Mouse (Mus musculus) stomach, embryonic 14.5 days (tissue): Measurements from ENCODE around the gene Ppm1l. TPM values are rescaled to one million over a fixed set of nuclear protein-coding genes. Genes with fewer than 3 reads are reported as not detected.

Experiments
- ATAC-seq: fragments of 200-750 bp; cut with Nextera tagmentation; 2 replicates; pipeline ENCODE4 v1.8.0; 2017; ENCODE audit warnings: low read depth, moderate TSS enrichment; ENCODE audit not compliant: insufficient number of reproducible peaks, insufficient read depth, low FRiP score
- H3K27ac ChIP-seq: fragments of 300-500 bp; sonication (generic); 2 replicates; pipeline ENCODE4 v1.5.1; 2014; ENCODE audit warnings: mild to moderate bottlenecking, low read length, moderate library complexity, mixed read lengths
- H3K27me3 ChIP-seq: fragments of 300-500 bp; sonication (generic); 2 replicates; pipeline ENCODE4 v1.6.1; 2014; ENCODE audit warnings: low read length, control low read depth, mixed read lengths; ENCODE audit not compliant: control insufficient read depth, insufficient read depth
- H3K36me3 ChIP-seq: fragments of 300-500 bp; sonication (generic); 2 replicates; pipeline ENCODE4 v1.6.1; 2014; ENCODE audit warnings: mild to moderate bottlenecking, control low read depth, low read length, moderate library complexity, mixed read lengths; ENCODE audit not compliant: control insufficient read depth, insufficient read depth
- H3K4me1 ChIP-seq: fragments of 300-500 bp; sonication (generic); 2 replicates; pipeline ENCODE4 v1.6.1; 2014; ENCODE audit warnings: low read length, control low read depth, mixed read lengths; ENCODE audit not compliant: control insufficient read depth, insufficient read depth
- H3K4me2 ChIP-seq: fragments of 300-500 bp; sonication (generic); replicated peaks from 2 replicates; pipeline ENCODE4 v1.6.1; 2014; ENCODE audit warnings: low read depth, low read length, control low read depth
- H3K4me3 ChIP-seq: fragments of 300-500 bp; sonication (generic); 2 replicates; pipeline ENCODE4 v1.5.1; 2014; ENCODE audit warnings: low read depth, low read length, control low read depth
- H3K9ac ChIP-seq: fragments of 300-500 bp; sonication (generic); replicated peaks from 2 replicates; pipeline ENCODE4 v1.6.1; 2014; ENCODE audit warnings: low read depth, mild to moderate bottlenecking, control low read depth, low read length, moderate library complexity, mixed read lengths
- H3K9me3 ChIP-seq: fragments of 300-500 bp; sonication (generic); 2 replicates; pipeline ENCODE4 v1.6.1; 2016; ENCODE audit warnings: low read depth, low read length, control low read depth; ENCODE audit not compliant: control insufficient read depth
- WGBS: fragments of 180-500 bp; shearing (Covaris S2); extraction: QIAGEN DNeasy Blood & Tissue Kit; methylation state at CpG from one replicate; pipeline ENCODE4 v1.1.7; 2014; 5-methylcytosine and 5-hydroxymethylcytosine counted together
- polyA plus RNA-seq: library from polyadenylated mRNA; unstranded; fragments of >200 nt; fragmentation: Nextera tagmentation; extraction: Ambion mirVana; gene quantifications from 2 replicates; pipeline ENCODE4 v1.2.1, GENCODE M21; 2014

Ppm1l gene
- 8.0 and 10.4 TPM in 2 replicates for polyA plus RNA-seq

DNA sequence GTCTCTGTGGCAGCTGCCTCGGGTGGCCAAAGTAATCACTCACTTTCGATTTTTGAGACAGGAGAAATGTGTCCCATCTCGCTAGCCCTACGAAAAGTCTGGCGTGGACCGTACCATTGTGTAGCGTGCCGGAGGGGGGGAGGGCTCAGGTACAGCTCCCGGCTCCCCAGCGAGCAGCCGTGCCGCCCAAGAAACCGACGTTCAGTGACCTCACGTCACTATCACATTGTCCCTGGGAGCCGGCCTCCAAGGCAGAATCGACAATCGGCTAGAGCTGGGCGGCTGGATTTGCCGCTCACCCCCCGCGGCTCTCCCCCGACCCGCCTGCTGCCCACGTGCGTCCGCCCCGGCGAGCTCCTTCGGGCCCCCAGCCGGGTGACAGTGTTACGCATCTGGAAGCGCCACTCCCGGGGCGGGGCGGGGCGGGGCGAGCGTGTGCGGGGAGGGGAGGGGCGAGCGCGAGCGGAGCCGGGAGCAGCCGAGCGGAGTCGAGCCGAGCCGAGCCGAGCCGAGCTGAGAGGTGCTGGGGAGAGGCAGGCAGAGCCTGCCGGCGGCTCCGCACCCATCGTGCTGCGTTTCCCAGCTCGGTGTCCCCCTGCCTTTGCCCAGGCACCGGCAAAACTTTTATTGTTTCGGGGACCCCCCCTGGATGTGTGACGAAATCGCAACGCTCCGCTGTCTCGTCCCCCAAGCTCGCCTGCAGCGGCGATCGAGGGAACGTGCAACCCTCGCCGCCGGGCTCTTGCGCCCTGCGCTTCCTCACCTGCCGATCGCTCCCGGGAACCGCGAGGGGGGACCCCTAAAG lies at the start of gene Ppm1l:
Gene Ppm1l, plus strand, starts transcription at position 471 of the 805 bp plus-strand sequence.
- H3K4me1 ChIP-seq, result peaks cover 17% of the 10 kb centered on the region; the same call in 1 of the 2 replicates
- no peaks in the 10 kb centered on the region for H3K9me3 ChIP-seq
- ATAC-seq, result peak; percentile 96
- no peaks in the 10 kb centered on the region for H3K27me3 ChIP-seq
- peak within 1 kb of the TSS; percentile 61 for H3K9ac ChIP-seq
- H3K4me2 ChIP-seq, result peak within 1 kb of the TSS; percentile 82
- peak within 1 kb of the TSS; percentile 72 for H3K27ac ChIP-seq
- H3K36me3 ChIP-seq, result no peaks in the 10 kb centered on the region
- H3K4me3 ChIP-seq, result peak within 1 kb of the TSS; percentile 68
- WGBS, result under 1% methylated on average over 79 of the region's 80 CpGs

DNA sequence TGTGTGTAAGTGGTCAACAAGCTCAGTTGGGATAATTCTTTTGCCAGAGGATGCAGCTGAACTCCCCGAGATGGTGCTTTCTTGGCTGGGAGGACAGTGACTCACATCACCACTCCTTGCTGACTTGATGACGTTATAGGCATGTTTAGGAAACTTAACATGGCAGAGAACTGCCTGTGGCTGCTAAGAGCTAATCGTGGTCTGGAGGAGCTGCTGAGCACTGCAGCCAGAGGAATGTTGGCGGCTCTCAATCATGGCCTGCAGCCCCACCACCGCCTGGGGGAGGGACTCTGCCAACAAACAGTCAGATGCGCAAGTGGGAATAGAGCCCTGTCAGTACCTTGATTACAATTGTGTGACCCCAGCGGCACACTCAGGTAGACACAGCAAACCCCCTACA lies 44.8 kb upstream of the Ppm1l start:
- 57% methylated on average over 7 of the region's 7 CpGs for WGBS
- Histone ChIP-seq H3K36me3 (no peaks in the 10 kb centered on the region), H3K27me3 (no peaks in the 10 kb centered on the region), H3K4me3 (no peak overlapping the region), H3K9ac (no peak overlapping the region), H3K4me2 (no peak overlapping the region), H3K9me3 (no peaks in the 10 kb centered on the region), H3K4me1 (no peaks in the 10 kb centered on the region), H3K27ac (no peak overlapping the region)
- no peak for ATAC-seq

DNA sequence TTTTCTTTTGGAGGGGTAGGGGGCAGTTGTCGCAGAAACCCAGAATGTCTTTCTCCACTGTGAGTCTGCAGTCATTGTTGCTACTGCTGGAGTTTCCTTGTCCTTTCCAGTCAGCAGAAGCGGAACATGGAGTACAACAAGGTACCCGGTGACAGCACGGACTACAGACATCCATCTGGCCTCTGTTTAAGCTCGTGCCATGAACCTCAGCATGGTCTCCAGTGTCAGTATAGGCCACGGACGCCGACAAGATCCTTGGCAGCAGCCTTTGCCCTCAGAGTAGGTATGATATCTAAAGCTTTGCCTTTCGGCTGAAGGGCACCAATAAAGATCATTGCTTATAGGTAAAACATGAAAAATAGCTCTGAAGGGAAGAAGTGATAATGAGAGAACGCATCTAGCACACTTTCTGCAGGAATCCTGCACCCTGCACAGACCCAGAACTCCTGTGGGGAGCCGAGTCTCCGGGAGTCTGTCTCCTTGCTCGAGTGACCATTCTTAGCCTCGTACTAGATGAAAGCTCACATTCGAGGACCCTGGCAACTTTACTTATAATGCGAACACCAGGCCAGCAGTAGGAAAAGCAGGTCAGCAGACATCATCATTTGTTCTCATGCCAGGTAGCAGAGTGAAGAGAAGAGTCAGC lies 42.5 kb upstream of the Ppm1l start:
- no peak overlapping the region for H3K9ac ChIP-seq
- no peaks in the 10 kb centered on the region for H3K27me3 ChIP-seq
- H3K4me1 ChIP-seq, result no peaks in the 10 kb centered on the region
- no peaks in the 10 kb centered on the region for H3K9me3 ChIP-seq
- no peaks in the 10 kb centered on the region for H3K36me3 ChIP-seq
- WGBS, result 87% methylated on average over 16 of the region's 16 CpGs
- no peak overlapping the region for H3K4me3 ChIP-seq
- H3K4me2 ChIP-seq, result no peak overlapping the region
- no peak overlapping the region for H3K27ac ChIP-seq
- no peak for ATAC-seq

DNA sequence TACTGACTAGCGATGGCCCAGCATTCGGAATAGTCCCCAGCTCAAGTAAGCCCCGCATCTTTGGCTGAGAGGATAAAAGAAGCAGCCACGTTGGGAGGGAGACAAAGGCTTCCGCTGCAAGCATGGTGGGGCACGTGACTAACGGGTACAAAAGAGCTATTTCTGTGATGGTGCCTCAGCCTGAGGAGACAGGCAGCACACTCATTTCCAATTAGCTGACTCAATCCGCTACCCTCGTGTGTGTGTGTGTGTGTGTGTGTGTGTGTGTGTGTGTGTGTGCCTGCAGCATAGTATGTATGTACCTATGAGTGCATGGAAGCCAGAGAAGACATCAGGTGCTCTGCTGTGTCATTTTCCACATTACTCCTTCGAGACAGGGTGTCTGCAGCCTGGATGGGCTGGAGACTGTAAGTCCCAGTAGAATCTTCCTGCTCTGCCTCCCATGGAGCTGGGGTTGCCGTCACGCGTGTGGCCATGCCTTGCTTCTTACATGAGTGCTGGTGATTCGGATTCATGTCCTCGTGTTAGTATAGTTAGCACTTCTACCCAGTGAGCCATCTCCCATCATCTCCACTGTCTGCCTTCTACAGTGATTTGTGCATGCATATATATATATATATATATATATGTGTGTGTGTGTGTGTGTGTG lies 41.9 kb upstream of the Ppm1l start:
- Histone ChIP-seq H3K36me3 (no peaks in the 10 kb centered on the region), H3K4me3 (no peak overlapping the region), H3K27ac (no peak overlapping the region), H3K9me3 (no peaks in the 10 kb centered on the region), H3K4me2 (no peak overlapping the region), H3K27me3 (no peaks in the 10 kb centered on the region), H3K9ac (no peak overlapping the region), H3K4me1 (no peaks in the 10 kb centered on the region)
- ATAC-seq, result no peak
- 86% methylated on average over 15 of the region's 15 CpGs for WGBS

DNA sequence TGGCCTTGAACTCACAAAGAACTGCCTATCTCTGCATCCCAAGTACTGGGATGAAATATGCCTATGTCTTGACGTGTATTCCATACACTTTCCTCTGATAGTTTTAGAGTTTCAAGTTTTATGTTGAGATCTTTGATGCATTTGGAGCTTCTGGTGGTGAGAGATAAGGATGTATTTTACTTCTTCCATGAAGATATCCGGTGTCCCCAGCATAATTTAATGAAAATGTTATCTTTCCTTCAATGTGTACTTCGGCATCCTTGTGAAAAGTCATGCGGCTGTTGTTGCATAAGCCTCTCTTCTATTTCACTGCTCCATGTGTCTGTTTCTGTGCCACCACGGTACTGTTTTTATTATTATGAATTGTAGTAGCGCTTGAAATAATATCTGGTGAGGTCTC lies 38.0 kb upstream of the Ppm1l start:
- 90% methylated on average over 6 of the region's 6 CpGs for whole genome bisulfite sequencing

DNA sequence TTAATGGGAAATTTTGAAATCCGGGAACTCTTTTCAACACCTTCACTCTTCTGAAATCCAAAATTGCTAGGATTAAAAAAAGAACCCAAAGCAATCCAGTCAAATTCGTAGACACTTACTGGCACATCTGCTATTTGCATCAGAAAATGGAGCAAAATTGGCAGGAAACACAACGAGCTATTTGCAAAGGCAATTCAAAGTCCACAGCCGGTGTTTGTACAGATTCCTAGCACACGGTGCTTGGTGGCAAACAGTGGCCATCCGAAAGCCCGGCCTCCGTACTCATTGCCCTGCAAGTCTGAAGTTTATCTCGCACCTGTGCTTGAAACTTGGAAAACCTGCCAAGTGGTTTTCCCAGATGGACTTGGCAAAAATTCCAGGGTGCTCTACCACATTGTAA lies 34.3 kb upstream of the Ppm1l start:
- 35% methylated on average over 9 of the region's 9 CpGs for WGBS
- ATAC-seq, result no peak
- H3K4me1 ChIP-seq, result no peaks in the 10 kb centered on the region

More for the DNA sequence above, 38.0 kb upstream of the Ppm1l start:
- Histone ChIP-seq H3K36me3 (no peaks in the 10 kb centered on the region), H3K27me3 (no peaks in the 10 kb centered on the region), H3K4me3 (no peak overlapping the region), H3K4me1 (no peaks in the 10 kb centered on the region), H3K9me3 (no peaks in the 10 kb centered on the region), H3K9ac (no peak overlapping the region), H3K27ac (no peak overlapping the region), H3K4me2 (no peak overlapping the region)
- ATAC-seq, result no peak

DNA sequence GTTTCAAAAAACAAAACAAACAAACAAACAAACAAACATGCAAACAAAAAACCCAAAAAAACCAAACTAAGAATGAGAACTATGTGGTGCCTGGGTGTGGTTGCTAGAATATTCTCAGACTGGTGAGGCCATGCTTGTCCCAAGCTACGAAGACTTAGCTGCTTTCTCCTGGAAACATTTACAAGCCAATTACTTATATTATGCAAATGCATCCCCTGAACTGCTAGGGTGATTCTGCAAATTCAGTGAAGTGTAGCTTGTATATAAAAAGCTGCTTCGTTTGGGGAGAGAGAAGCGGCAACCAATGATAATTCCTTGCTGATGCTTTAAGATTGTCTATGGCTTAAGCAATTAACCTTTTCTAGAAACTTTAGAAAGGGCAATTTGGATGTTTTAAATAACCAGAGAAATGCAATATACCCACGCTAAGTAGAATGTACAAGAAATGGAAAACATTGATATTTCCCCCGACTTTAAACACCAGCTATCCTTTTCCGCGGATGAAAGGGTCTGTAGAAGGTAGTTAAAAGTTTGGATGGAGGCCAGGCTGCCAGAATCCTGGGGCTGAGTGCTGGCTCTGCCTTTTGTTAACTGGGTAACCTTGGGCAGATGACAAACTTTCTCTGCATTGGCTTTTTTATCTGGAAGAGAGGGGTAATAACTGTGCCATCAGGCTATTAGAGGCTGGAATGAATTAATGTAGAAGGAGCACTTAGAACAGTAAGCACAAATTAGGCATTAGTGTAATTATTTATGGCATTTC lies 33.4 kb upstream of the Ppm1l start:
- ATAC-seq, result no peak
- Histone ChIP-seq H3K4me2 (no peak overlapping the region), H3K27me3 (no peaks in the 10 kb centered on the region), H3K9me3 (no peaks in the 10 kb centered on the region), H3K27ac (no peak overlapping the region), H3K4me1 (no peaks in the 10 kb centered on the region), H3K36me3 (no peaks in the 10 kb centered on the region), H3K4me3 (no peak overlapping the region), H3K9ac (no peak overlapping the region)
- 54% methylated on average over 7 of the region's 7 CpGs for WGBS

More for the DNA sequence above, 34.3 kb upstream of the Ppm1l start:
- H3K4me3 ChIP-seq, result no peak overlapping the region
- H3K27me3 ChIP-seq, result no peaks in the 10 kb centered on the region
- H3K36me3 ChIP-seq, result no peaks in the 10 kb centered on the region
- no peak overlapping the region for H3K4me2 ChIP-seq
- H3K9ac ChIP-seq, result no peak overlapping the region
- H3K27ac ChIP-seq, result no peak overlapping the region
- H3K9me3 ChIP-seq, result no peaks in the 10 kb centered on the region

DNA sequence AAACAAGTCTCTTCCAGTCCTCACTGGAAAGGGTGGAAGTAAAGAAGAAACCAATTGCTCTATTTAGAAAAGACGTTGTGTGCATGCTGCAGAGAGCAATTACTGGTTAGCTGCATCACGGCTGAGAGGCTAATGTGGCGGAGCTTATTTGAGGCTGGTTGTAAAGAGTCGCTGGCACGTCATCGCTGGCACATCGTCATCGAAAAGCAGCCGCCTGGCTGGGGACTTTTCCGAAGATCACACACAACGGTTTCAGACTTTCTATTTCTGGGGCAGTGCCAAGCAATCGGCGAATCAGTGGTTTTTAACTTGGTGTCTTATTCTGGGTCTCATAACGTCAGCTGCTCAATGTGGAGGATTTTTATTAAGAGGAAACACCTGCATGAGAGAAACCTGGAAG lies 26.8 kb upstream of the Ppm1l start:
- H3K9me3 ChIP-seq, result no peaks in the 10 kb centered on the region
- no peaks in the 10 kb centered on the region for H3K36me3 ChIP-seq
- no peak overlapping the region for H3K4me2 ChIP-seq
- 84% methylated on average over 14 of the region's 14 CpGs for WGBS
- H3K4me1 ChIP-seq, result no peaks in the 10 kb centered on the region
- H3K9ac ChIP-seq, result no peak overlapping the region
- no peak overlapping the region for H3K27ac ChIP-seq
- H3K4me3 ChIP-seq, result no peak overlapping the region
- ATAC-seq, result no peak
- no peaks in the 10 kb centered on the region for H3K27me3 ChIP-seq
